Mouse (Mus musculus) midbrain, embryonic 13.5 days (tissue): Measurements from ENCODE around the gene Tmem183a. TPM values are rescaled to one million over a fixed set of nuclear protein-coding genes. Genes with fewer than 3 reads are reported as not detected.

Experiments
- ATAC-seq: fragments of 200-750 bp; cut with Nextera tagmentation; 2 replicates; pipeline ENCODE4 v1.8.0; 2017; ENCODE audit warnings: mild to moderate bottlenecking, moderate TSS enrichment, moderate library complexity
- H3K27ac ChIP-seq: fragments of 300-500 bp; sonication (generic); 2 replicates; pipeline ENCODE4 v1.5.1; 2015; ENCODE audit warnings: inconsistent platforms, mild to moderate bottlenecking, moderate library complexity
- H3K27me3 ChIP-seq: fragments of 300-500 bp; sonication (generic); 2 replicates; pipeline ENCODE4 v1.6.1; 2015; ENCODE audit warnings: mild to moderate bottlenecking, inconsistent platforms
- H3K36me3 ChIP-seq: fragments of 300-500 bp; sonication (generic); 2 replicates; pipeline ENCODE4 v1.6.1; 2015; ENCODE audit warnings: mild to moderate bottlenecking, inconsistent platforms
- H3K4me1 ChIP-seq: fragments of 300-500 bp; sonication (generic); replicated peaks from 2 replicates; pipeline ENCODE4 v1.6.1; 2015; ENCODE audit warnings: inconsistent platforms
- H3K4me2 ChIP-seq: fragments of 300-500 bp; sonication (generic); replicated peaks from 2 replicates; pipeline ENCODE4 v1.6.1; 2015; ENCODE audit warnings: moderate library complexity, mild to moderate bottlenecking, inconsistent platforms
- H3K4me3 ChIP-seq: fragments of 300-500 bp; sonication (generic); replicated peaks from 2 replicates; pipeline ENCODE4 v1.5.1; 2015; ENCODE audit warnings: mild to moderate bottlenecking, inconsistent platforms
- H3K9ac ChIP-seq: fragments of 300-500 bp; sonication (generic); replicated peaks from 2 replicates; pipeline ENCODE4 v1.6.1; 2015; ENCODE audit warnings: mild to moderate bottlenecking, inconsistent platforms
- H3K9me3 ChIP-seq: fragments of 300-500 bp; sonication (generic); 2 replicates; pipeline ENCODE4 v1.6.1; 2016; ENCODE audit warnings: mild to moderate bottlenecking, inconsistent platforms
- WGBS: fragments of 180-500 bp; shearing (Covaris S2); methylation state at CpG from one replicate; pipeline ENCODE4 v1.1.7; 2015; 5-methylcytosine and 5-hydroxymethylcytosine counted together
- polyA plus RNA-seq: library from polyadenylated mRNA; unstranded; fragments of >200 nt; fragmentation: Nextera tagmentation; extraction: Ambion mirVana; gene quantifications from 2 replicates; pipeline ENCODE4 v1.2.1, GENCODE M21; 2015

Gene Tmem183a
- polyA plus RNA-seq, 1 experiment from 2014 or later = 128 TPM

DNA sequence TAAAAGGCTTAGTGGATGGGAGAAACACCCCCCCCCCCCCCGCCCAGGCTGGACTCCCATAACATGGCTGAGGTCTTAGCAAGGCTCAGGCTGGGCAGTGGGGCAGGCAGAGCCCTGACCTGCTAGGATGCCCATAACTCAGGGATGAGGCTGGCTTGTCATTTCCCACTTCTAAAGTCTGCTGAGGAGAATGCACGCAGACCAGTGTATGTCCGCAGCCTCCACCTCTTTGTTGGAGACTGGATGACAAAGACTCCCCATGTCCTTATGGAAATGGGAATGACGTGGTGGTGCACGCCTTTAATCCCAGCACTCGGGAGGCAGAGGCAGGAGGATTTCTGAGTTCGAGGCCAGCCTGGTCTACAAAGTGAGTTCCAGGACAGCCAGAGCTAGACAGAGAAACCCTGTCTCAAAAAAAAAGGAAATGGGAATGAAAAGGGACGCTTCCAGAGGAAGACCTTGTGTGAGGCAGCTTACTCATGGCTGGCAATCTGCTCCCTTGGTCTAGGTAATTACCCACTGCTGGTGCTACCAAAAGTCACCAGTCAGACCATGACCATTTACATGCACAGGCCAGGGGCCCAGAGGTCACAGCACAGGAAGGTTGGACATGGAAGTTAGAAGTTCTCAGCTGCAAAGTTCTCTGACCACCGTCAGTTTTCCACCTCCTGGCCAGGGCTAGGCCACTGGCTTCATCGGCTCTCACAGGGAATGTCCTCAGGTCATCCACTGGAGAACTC is 28.2 kb downstream of the Tmem183a start:
- 77% methylated on average over 10 of the region's 10 CpGs for WGBS
- no peaks in the 10 kb centered on the region for H3K36me3 ChIP-seq
- H3K4me1 ChIP-seq = peaks cover 9% of the 10 kb centered on the region; the same call in 1 of the 2 replicates
- H3K9me3 ChIP-seq = no peaks in the 10 kb centered on the region
- no peak overlapping the region for H3K4me3 ChIP-seq
- no peaks in the 10 kb centered on the region for H3K27me3 ChIP-seq
- H3K4me2 ChIP-seq = no peak overlapping the region
- H3K27ac ChIP-seq = no peak overlapping the region
- H3K9ac ChIP-seq = no peak overlapping the region
- no peak for ATAC-seq

- 62% methylated on average over 13 of the region's 13 CpGs for WGBS
- Histone ChIP-seq H3K4me3 (no peak within 1 kb of the TSS), H3K9me3 (no peaks in the 10 kb centered on the region), H3K27ac (no peak within 1 kb of the TSS), H3K27me3 (no peaks in the 10 kb centered on the region), H3K4me1 (peaks cover 9% of the 10 kb centered on the region; the same call in 1 of the 2 replicates), H3K4me2 (no peak within 1 kb of the TSS), H3K36me3 (no peaks in the 10 kb centered on the region), H3K9ac (no peak within 1 kb of the TSS)
- ATAC-seq = peak; percentile 64
Observed at GRCm38 (mm10) chr1:134332770-134333271, 29.0 kb downstream of the Tmem183a start, which contains the start of gene Ppfia4. Gene Ppfia4 (minus strand): TSS chr1:134332928.

GRCm38 (mm10) chr1:134331879-134332635 is 29.7 kb downstream of the Tmem183a start:
- Histone ChIP-seq H3K27ac (no peak overlapping the region), H3K36me3 (no peaks in the 10 kb centered on the region), H3K4me1 (peaks cover 9% of the 10 kb centered on the region; the same call in 1 of the 2 replicates), H3K9me3 (no peaks in the 10 kb centered on the region), H3K27me3 (no peaks in the 10 kb centered on the region), H3K9ac (no peak overlapping the region), H3K4me2 (no peak overlapping the region), H3K4me3 (no peak overlapping the region)
- ATAC-seq = peak; percentile 22
- WGBS = 66% methylated on average over 20 of the region's 20 CpGs

GRCm38 (mm10) chr1:134326841-134327346 is 34.9 kb downstream of the Tmem183a start:
- Histone ChIP-seq H3K4me2 (no peak overlapping the region), H3K27me3 (no peaks in the 10 kb centered on the region), H3K9ac (no peak overlapping the region), H3K36me3 (peaks cover 7% of the 10 kb centered on the region; the same call in 1 of the 2 replicates), H3K4me3 (no peak overlapping the region), H3K9me3 (no peaks in the 10 kb centered on the region), H3K27ac (no peak overlapping the region), H3K4me1 (no peaks in the 10 kb centered on the region)
- WGBS = 93% methylated on average over 12 of the region's 12 CpGs
- ATAC-seq = no peak; the same call in 1 of the 2 replicates

- Histone ChIP-seq H3K4me2 (no peak overlapping the region), H3K4me3 (no peak overlapping the region), H3K4me1 (peaks cover 17% of the 10 kb centered on the region), H3K9ac (no peak overlapping the region), H3K36me3 (peaks cover 7% of the 10 kb centered on the region; the same call in 1 of the 2 replicates), H3K27me3 (no peaks in the 10 kb centered on the region), H3K9me3 (no peaks in the 10 kb centered on the region), H3K27ac (no peak overlapping the region)
- 82% methylated on average over 6 of the region's 6 CpGs for WGBS
- no peak for ATAC-seq
Observed at GRCm38 (mm10) chr1:134322591-134322990, 39.2 kb downstream of the Tmem183a start.

GRCm38 (mm10) chr1:134320691-134321301 is 41.0 kb downstream of the Tmem183a start:
- H3K4me3 ChIP-seq = no peak overlapping the region
- ATAC-seq = peak; percentile 53
- no peaks in the 10 kb centered on the region for H3K9me3 ChIP-seq
- 0 out of 2 replicates have a peak overlapping the region, but pooled peaks have one; percentile 10 for H3K9ac ChIP-seq
- 56% methylated on average over 14 of the region's 14 CpGs for WGBS
- no peaks in the 10 kb centered on the region for H3K27me3 ChIP-seq
- H3K4me2 ChIP-seq = no peak overlapping the region
- H3K36me3 ChIP-seq = 0 out of 2 replicates have a peak, but pooled peaks cover 4% of the 10 kb centered on the region
- H3K4me1 ChIP-seq = peaks cover 17% of the 10 kb centered on the region
- peak overlapping the region; percentile 19 for H3K27ac ChIP-seq

GRCm38 (mm10) chr1:134318261-134318660 is 43.5 kb downstream of the Tmem183a start:
- H3K4me3 ChIP-seq = no peak overlapping the region
- H3K4me1 ChIP-seq = peaks cover 17% of the 10 kb centered on the region
- 0 out of 2 replicates have a peak, but pooled peaks cover 4% of the 10 kb centered on the region for H3K36me3 ChIP-seq
- no peaks in the 10 kb centered on the region for H3K27me3 ChIP-seq
- 85% methylated on average over 5 of the region's 5 CpGs for WGBS
- H3K9me3 ChIP-seq = no peaks in the 10 kb centered on the region
- H3K27ac ChIP-seq = no peak overlapping the region
- no peak overlapping the region for H3K4me2 ChIP-seq
- ATAC-seq = no peak
- no peak overlapping the region for H3K9ac ChIP-seq

- Histone ChIP-seq H3K4me3 (no peak overlapping the region), H3K4me1 (peaks cover 17% of the 10 kb centered on the region), H3K4me2 (no peak overlapping the region), H3K27ac (no peak overlapping the region), H3K9me3 (no peaks in the 10 kb centered on the region), H3K27me3 (no peaks in the 10 kb centered on the region), H3K9ac (no peak overlapping the region), H3K36me3 (no peaks in the 10 kb centered on the region)
- ATAC-seq = no peak
- WGBS = 91% methylated on average over 9 of the region's 9 CpGs
Observed at GRCm38 (mm10) chr1:134316361-134316760, 45.4 kb downstream of the Tmem183a start.

GRCm38 (mm10) chr1:134315181-134315580 is 46.6 kb downstream of the Tmem183a start:
- H3K27me3 ChIP-seq = no peaks in the 10 kb centered on the region
- H3K4me2 ChIP-seq = no peak overlapping the region
- ATAC-seq = no peak
- H3K27ac ChIP-seq = no peak overlapping the region
- no peak overlapping the region for H3K9ac ChIP-seq
- H3K4me3 ChIP-seq = no peak overlapping the region
- H3K36me3 ChIP-seq = no peaks in the 10 kb centered on the region
- WGBS = 85% methylated on average over 5 of the region's 5 CpGs
- H3K4me1 ChIP-seq = 0 out of 2 replicates have a peak, but pooled peaks cover 6% of the 10 kb centered on the region
- no peaks in the 10 kb centered on the region for H3K9me3 ChIP-seq

DNA sequence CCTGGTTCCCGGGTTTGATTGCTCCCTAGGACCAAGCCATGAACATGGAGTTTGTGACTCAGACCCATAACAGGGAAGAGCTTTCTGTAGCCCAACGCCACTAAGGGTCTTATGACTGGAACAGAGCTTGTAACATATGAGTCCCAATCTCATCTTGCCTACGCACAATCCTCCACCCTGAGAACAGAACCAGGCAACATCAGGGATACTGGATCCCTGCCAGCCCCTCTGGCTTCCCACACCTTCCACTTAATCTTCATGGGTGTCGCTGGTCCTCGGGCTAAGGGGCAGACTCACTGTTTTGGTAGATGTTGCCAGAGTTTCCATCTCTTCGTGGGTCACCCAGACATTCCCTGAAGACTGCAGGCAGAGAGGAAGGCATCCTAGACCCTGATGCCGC is 50.0 kb downstream of the Tmem183a start:
- Histone ChIP-seq H3K4me1 (0 out of 2 replicates have a peak, but pooled peaks cover 3% of the 10 kb centered on the region), H3K9me3 (no peaks in the 10 kb centered on the region), H3K27me3 (no peaks in the 10 kb centered on the region), H3K9ac (no peak overlapping the region), H3K4me3 (no peak overlapping the region), H3K36me3 (no peaks in the 10 kb centered on the region), H3K4me2 (no peak overlapping the region), H3K27ac (no peak overlapping the region)
- 91% methylated on average over 7 of the region's 7 CpGs for WGBS
- no peak for ATAC-seq

DNA sequence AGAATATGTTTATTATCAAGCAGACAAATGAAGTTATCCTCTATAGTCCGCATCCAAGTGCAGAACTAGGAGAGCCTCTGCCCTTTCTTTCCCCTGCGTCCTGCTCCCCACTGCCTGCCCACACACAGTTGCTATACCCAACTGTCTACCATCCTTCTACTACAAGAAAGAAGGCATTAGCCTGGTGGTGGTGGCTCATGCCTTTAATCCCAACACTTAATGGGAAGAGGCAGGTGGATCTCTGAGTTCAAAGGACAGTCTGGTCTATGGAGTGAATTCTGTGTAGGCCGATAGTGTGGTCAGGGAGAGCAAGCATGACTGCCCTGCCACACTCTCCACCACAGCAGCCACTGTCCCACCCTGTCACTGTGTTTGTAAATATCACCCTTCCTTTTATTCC is 51.0 kb downstream of the Tmem183a start:
- 90% methylated on average over 3 of the region's 3 CpGs for WGBS
- Histone ChIP-seq H3K27ac (no peak overlapping the region), H3K4me3 (no peak overlapping the region), H3K27me3 (no peaks in the 10 kb centered on the region), H3K4me1 (peaks cover 6% of the 10 kb centered on the region; the same call in 1 of the 2 replicates), H3K4me2 (no peak overlapping the region), H3K36me3 (no peaks in the 10 kb centered on the region), H3K9ac (no peak overlapping the region), H3K9me3 (no peaks in the 10 kb centered on the region)
- ATAC-seq = no peak
